Mouse (Mus musculus): Measurements from ENCODE around the gene Mfsd10. TPM values are rescaled to one million over a fixed set of nuclear protein-coding genes. Genes with fewer than 3 reads are reported as not detected.
"Not testable (repeated sequence)": the region's sequence is repeated elsewhere in the genome, so short reads cannot be mapped to it uniquely, and the experiment has no call there.

Gene Mfsd10
- polyA plus RNA-seq, 1 experiment from 2014 or later = 31.4 TPM

DNA sequence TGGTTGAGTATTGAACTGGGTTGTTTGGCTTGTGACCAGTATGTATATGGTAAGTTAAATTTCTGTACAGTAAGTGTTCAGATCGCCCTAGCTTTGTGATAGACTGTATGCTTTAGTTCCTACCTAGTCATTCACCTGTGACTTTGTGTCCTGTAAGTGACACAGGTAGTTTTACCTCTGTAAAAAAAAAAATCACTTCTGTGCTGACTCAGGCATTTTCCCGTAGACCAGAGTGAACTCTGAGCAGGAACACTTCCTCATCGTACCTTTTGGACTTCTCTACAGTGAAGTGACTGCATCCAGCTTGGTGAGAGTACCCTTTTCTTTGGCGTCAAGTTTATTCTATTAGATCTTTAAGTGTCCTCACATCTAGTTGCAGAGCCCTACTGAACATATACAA lies 27.0 kb downstream of the Mfsd10 start:
- H3K4me2 ChIP-seq (replicated peaks; ENCODE audit: low read depth) = no peak overlapping the region
- H3K27ac ChIP-seq (ENCODE audit: low read depth, low read length) = no peak overlapping the region
- WGBS = 68% methylated on average over 4 of the region's 4 CpGs
- H3K36me3 ChIP-seq (ENCODE audit: control insufficient read depth, insufficient read depth) = peaks cover 66% of the 10 kb centered on the region
- no peak overlapping the region for H3K4me3 ChIP-seq (ENCODE audit: low read depth, low read length)
- no peak for ATAC-seq
- H3K9me3 ChIP-seq (ENCODE audit: control insufficient read depth) = no peaks in the 10 kb centered on the region
- H3K27me3 ChIP-seq (replicated peaks; ENCODE audit: control insufficient read depth, insufficient read depth, low read length) = no peaks in the 10 kb centered on the region
- no peak overlapping the region for H3K9ac ChIP-seq (ENCODE audit: low read depth, low read length)
- TF ChIP-seq CTCF (IDR thresholded peaks at IDR 0.05; ENCODE audit: low read depth) = no peak
- H3K4me1 ChIP-seq (replicated peaks; ENCODE audit: control insufficient read depth, insufficient read depth, low read length) = no peaks in the 10 kb centered on the region

DNA sequence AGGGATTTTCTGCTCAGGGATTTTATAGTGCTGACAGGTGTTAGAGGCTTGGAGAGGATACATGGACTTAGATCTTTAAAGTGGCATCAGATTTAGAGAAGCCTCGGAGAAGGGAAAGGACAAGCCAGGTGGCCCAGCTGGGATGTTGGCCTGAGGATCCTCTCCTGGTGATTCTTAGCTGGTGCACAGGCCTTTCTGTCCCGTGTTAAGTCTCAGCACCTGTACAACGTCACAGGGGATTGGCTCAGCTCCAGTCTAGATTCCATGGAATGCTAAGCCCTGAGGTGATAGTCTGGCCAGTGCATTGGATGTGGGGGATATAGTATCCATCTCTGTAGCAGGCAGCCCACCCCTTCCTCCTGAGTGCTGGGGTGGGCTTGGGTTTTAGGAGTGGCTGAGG lies 28.8 kb downstream of the Mfsd10 start:
- Histone ChIP-seq H3K4me1 (replicated peaks; ENCODE audit: control insufficient read depth, insufficient read depth, low read length) (no peaks in the 10 kb centered on the region), H3K4me3 (ENCODE audit: low read depth, low read length) (no peak overlapping the region), H3K4me2 (replicated peaks; ENCODE audit: low read depth) (no peak overlapping the region), H3K9ac (ENCODE audit: low read depth, low read length) (no peak overlapping the region), H3K9me3 (ENCODE audit: control insufficient read depth) (no peaks in the 10 kb centered on the region), H3K36me3 (ENCODE audit: control insufficient read depth, insufficient read depth) (peaks cover 60% of the 10 kb centered on the region), H3K27me3 (replicated peaks; ENCODE audit: control insufficient read depth, insufficient read depth, low read length) (no peaks in the 10 kb centered on the region), H3K27ac (ENCODE audit: low read depth, low read length) (no peak overlapping the region)
- ATAC-seq = no peak
- TF ChIP-seq CTCF (IDR thresholded peaks at IDR 0.05; ENCODE audit: low read depth) = no peak
- 72% methylated on average over 3 of the region's 3 CpGs for WGBS

DNA sequence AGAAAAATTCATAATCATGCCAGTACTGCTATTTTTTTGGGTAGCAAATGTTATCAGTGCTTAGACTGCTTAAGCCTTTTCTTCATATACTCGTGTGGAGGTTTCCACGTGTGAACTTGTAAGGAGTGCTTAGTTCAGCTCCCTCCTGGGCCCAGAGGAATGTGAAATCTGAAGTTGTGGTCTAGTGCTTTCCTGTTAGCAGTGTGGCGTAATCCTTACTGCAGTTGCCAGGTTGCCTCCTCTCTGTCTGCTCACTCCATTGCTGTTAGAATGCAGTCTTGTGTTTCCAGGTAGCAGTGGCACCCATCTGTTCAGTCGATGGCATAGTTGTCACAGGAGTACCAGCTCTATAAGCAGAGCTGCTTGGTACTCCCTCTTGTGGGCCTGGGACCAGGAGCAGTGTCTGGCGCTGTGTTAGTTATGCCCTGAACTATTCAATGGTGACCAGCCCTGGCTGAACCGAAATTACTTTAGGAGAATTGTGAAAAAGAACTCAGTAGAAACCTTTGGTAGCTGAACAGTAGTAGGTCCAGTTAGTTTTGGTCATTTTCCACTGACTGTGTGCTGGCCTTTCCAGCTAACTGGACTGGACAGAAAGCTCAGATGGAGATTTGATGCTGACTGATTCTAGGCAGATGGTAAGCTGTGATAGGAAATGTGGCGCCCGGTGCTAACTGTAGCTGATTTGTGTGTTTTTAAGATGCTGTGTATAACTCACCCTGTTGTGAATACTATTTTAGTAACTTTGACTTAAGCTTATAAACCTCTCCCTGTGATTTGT lies 29.7 kb downstream of the Mfsd10 start:
- Histone ChIP-seq H3K27ac (ENCODE audit: low read depth, low read length) (no peak overlapping the region), H3K4me3 (ENCODE audit: low read depth, low read length) (no peak overlapping the region), H3K4me2 (replicated peaks; ENCODE audit: low read depth) (no peak overlapping the region), H3K36me3 (ENCODE audit: control insufficient read depth, insufficient read depth) (peaks cover 60% of the 10 kb centered on the region), H3K9ac (ENCODE audit: low read depth, low read length) (no peak overlapping the region), H3K9me3 (ENCODE audit: control insufficient read depth) (no peaks in the 10 kb centered on the region), H3K27me3 (replicated peaks; ENCODE audit: control insufficient read depth, insufficient read depth, low read length) (no peaks in the 10 kb centered on the region), H3K4me1 (replicated peaks; ENCODE audit: control insufficient read depth, insufficient read depth, low read length) (no peaks in the 10 kb centered on the region)
- peak; percentile 24; the same call in 1 of the 2 replicates for TF ChIP-seq CTCF (IDR thresholded peaks at IDR 0.05; ENCODE audit: low read depth)
- ATAC-seq = no peak
- WGBS = 89% methylated on average over 8 of the region's 8 CpGs

DNA sequence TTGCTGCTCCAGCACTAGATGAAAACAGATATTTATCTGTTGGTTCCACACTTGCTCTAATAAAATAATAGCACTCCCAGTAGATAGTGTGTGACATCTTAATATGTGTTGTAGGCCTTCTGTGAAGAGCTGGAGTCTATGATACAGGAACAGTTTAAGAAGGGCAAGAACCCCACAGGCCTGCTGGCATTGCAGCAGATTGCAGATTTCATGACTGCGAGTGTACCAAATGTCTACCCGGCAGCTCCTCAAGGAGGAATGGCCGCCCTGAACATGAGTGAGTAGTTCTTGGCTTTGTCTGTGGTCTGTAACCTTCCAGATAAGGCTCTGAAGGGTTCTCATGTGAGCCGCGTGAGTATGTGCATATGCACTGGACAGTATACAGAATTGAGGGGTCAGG lies 32.4 kb downstream of the Mfsd10 start:
- ATAC-seq = no peak
- WGBS = 94% methylated on average over 5 of the region's 5 CpGs
- H3K36me3 ChIP-seq (ENCODE audit: control insufficient read depth, insufficient read depth) = peaks cover 57% of the 10 kb centered on the region

GRCm38 (mm10) chr5:34593202-34593727 lies 43.7 kb downstream of the Mfsd10 start:
- 94% methylated on average over 9 of the region's 9 CpGs for WGBS

More for the DNA sequence above, 32.4 kb downstream of the Mfsd10 start:
- Histone ChIP-seq H3K27me3 (replicated peaks; ENCODE audit: control insufficient read depth, insufficient read depth, low read length) (no peaks in the 10 kb centered on the region), H3K4me2 (replicated peaks; ENCODE audit: low read depth) (no peak overlapping the region), H3K9ac (ENCODE audit: low read depth, low read length) (no peak overlapping the region), H3K4me3 (ENCODE audit: low read depth, low read length) (no peak overlapping the region), H3K9me3 (ENCODE audit: control insufficient read depth) (no peaks in the 10 kb centered on the region), H3K4me1 (replicated peaks; ENCODE audit: control insufficient read depth, insufficient read depth, low read length) (no peaks in the 10 kb centered on the region), H3K27ac (ENCODE audit: low read depth, low read length) (no peak overlapping the region)
- no peak for TF ChIP-seq CTCF (IDR thresholded peaks at IDR 0.05; ENCODE audit: low read depth)

DNA sequence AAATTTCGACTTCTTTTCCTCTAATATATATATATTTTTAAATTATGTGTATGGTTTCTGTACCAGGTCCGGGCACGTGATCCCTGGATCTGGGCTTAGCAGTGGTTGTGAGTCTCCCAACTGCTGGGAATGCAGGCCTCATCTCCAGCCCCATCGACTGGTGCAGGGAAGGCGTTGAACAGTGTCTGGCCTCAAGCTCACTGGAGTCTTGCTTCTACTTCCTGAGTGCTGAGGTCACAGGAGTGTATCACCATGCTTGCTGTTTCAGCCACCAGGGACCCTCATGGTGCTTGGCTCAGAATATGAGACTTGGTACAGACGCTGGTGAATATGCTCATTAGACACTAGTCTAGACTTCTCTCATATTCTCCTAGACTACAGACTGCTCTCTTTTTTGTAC lies 44.3 kb downstream of the Mfsd10 start:
- Histone ChIP-seq H3K4me1 (replicated peaks; ENCODE audit: control insufficient read depth, insufficient read depth, low read length) (no peaks in the 10 kb centered on the region), H3K27ac (ENCODE audit: low read depth, low read length) (no peak overlapping the region), H3K4me2 (replicated peaks; ENCODE audit: low read depth) (no peak overlapping the region), H3K9ac (ENCODE audit: low read depth, low read length) (no peak overlapping the region), H3K27me3 (replicated peaks; ENCODE audit: control insufficient read depth, insufficient read depth, low read length) (no peaks in the 10 kb centered on the region), H3K9me3 (ENCODE audit: control insufficient read depth) (no peaks in the 10 kb centered on the region), H3K4me3 (ENCODE audit: low read depth, low read length) (no peak overlapping the region), H3K36me3 (ENCODE audit: control insufficient read depth, insufficient read depth) (0 out of 2 replicates have a peak, but pooled peaks cover 7% of the 10 kb centered on the region)
- TF ChIP-seq CTCF (IDR thresholded peaks at IDR 0.05; ENCODE audit: low read depth) = no peak
- WGBS = 96% methylated on average over 6 of the region's 6 CpGs
- ATAC-seq = no peak

More at GRCm38 (mm10) chr5:34593202-34593727, 43.7 kb downstream of the Mfsd10 start:
- no peaks in the 10 kb centered on the region for H3K9me3 ChIP-seq (ENCODE audit: control insufficient read depth)
- TF ChIP-seq CTCF (IDR thresholded peaks at IDR 0.05; ENCODE audit: low read depth) = no peak
- no peak overlapping the region for H3K9ac ChIP-seq (ENCODE audit: low read depth, low read length)
- no peaks in the 10 kb centered on the region for H3K27me3 ChIP-seq (replicated peaks; ENCODE audit: control insufficient read depth, insufficient read depth, low read length)
- no peak overlapping the region for H3K4me2 ChIP-seq (replicated peaks; ENCODE audit: low read depth)
- ATAC-seq = no peak
- H3K36me3 ChIP-seq (ENCODE audit: control insufficient read depth, insufficient read depth) = 0 out of 2 replicates have a peak, but pooled peaks cover 7% of the 10 kb centered on the region
- no peak overlapping the region for H3K4me3 ChIP-seq (ENCODE audit: low read depth, low read length)
- no peaks in the 10 kb centered on the region for H3K4me1 ChIP-seq (replicated peaks; ENCODE audit: control insufficient read depth, insufficient read depth, low read length)
- no peak overlapping the region for H3K27ac ChIP-seq (ENCODE audit: low read depth, low read length)

DNA sequence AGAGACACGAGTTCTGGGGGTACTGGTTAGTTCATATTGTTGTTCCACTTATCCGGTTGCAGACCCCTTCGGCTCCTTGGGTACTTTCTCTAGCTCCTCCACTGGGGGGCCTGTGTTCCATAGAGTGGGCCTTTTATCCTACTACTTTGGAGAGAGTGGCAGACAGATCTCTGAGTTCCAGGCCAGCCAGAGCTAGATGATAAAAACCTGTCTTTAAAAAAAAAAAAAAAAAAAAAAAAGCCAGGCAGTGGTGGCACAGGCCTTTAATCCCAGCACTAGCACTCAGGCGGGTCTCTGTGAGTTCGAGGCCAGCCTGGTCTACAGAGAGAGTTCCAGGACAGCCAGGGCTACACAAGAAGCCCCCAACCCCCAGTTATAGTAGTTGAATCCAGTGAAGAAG lies 44.8 kb downstream of the Mfsd10 start:
- not testable (repeated sequence) for H3K4me1 ChIP-seq (replicated peaks; ENCODE audit: control insufficient read depth, insufficient read depth, low read length); ATAC-seq; H3K27me3 ChIP-seq (replicated peaks; ENCODE audit: control insufficient read depth, insufficient read depth, low read length); H3K27ac ChIP-seq (ENCODE audit: low read depth, low read length); H3K36me3 ChIP-seq (ENCODE audit: control insufficient read depth, insufficient read depth); H3K9me3 ChIP-seq (ENCODE audit: control insufficient read depth); H3K4me2 ChIP-seq (replicated peaks; ENCODE audit: low read depth); H3K9ac ChIP-seq (ENCODE audit: low read depth, low read length); H3K4me3 ChIP-seq (ENCODE audit: low read depth, low read length)
- 95% methylated on average over 5 of the region's 5 CpGs for WGBS
